ENCODE assay signal across 8 mouse cellular contexts in the genomic region with DNA sequence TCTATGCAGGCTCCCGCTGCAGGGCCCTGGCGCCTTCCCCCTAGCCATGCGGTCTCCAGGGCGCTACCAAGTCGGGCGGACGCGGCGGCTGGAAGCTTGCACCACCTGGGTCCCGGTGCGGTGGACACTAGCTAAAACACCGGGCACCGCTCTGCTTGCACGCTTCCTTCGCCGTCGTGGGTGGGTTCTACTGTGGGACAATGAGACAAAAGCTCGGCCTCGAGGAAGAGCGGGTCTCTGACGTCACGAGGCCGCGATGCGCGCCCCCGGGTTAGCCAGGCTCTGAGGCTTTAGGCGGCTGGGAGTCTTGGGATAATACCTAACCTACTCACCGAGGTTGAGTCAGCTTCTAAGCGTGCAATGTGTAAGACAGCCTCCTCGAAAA. TPM values are rescaled to one million over a fixed set of nuclear protein-coding genes. Genes with fewer than 3 reads are reported as not detected.
DNase-seq lines count a peak whose midpoint lies in the region; ATAC-seq and TF ChIP-seq lines count a peak whose summit lies in the region.

No protein-coding gene starts in this region.

- peak; percentile 78 for DNase-seq in kidney, adult 18-20 months
- DNase-seq in kidney, adult 11 months = no peak
- DNase-seq in embryo, embryonic 10.5 days (ENCODE audit: low spot score) = peak; percentile 86
- DNase-seq in kidney, postnatal 14 days = peak; percentile 80
- DNase-seq in natural killer cell, adult 2 months (ENCODE audit: low spot score in 2 of 2) = peak; percentile 50 to 52

- peak overlapping the region; percentile 82 for H3K4me3 ChIP-seq in heart, embryonic 12.5 days
- peak overlapping the region; percentile 86 for H3K4me3 ChIP-seq in liver, embryonic 12.5 days
- peak overlapping the region; percentile 90 for H3K4me3 ChIP-seq in testis, adult 2 months (ENCODE audit: control insufficient read depth, low read depth, low read length)

- peak; percentile 80 for ATAC-seq in heart, embryonic 12.5 days (ENCODE audit: insufficient number of reproducible peaks, low FRiP score)
- peak; percentile 60 for ATAC-seq in liver, embryonic 12.5 days

- no peaks in the 10 kb centered on the region for H3K27me3 ChIP-seq in heart, embryonic 12.5 days (replicated peaks)
- H3K27me3 ChIP-seq in liver, embryonic 12.5 days (replicated peaks) = no peaks in the 10 kb centered on the region
- no peaks in the 10 kb centered on the region for H3K27me3 ChIP-seq in testis, adult 2 months (ENCODE audit: control insufficient read depth, insufficient read depth, low read length)

- TF ChIP-seq POLR2A in testis, adult 2 months (IDR thresholded peaks at IDR 0.05; ENCODE audit: control insufficient read depth, low read depth, low read length) = no peak

- H3K36me3 ChIP-seq in heart, embryonic 12.5 days = no peaks in the 10 kb centered on the region
- H3K36me3 ChIP-seq in liver, embryonic 12.5 days = no peaks in the 10 kb centered on the region
- no peaks in the 10 kb centered on the region for H3K36me3 ChIP-seq in testis, adult 2 months (ENCODE audit: control insufficient read depth, insufficient read depth, low read length)

- H3K27ac ChIP-seq in heart, embryonic 12.5 days (ENCODE audit: poor library complexity, severe bottlenecking) = peak overlapping the region; percentile 98
- peak overlapping the region; percentile 95 for H3K27ac ChIP-seq in liver, embryonic 12.5 days
- peak overlapping the region; percentile 68 for H3K27ac ChIP-seq in testis, adult 2 months (ENCODE audit: control insufficient read depth, insufficient read depth, low read depth, low read length)

- no peak for TF ChIP-seq CTCF in testis, adult 2 months (IDR thresholded peaks at IDR 0.05; ENCODE audit: control insufficient read depth, insufficient read depth, insufficient replicate concordance, low read depth, low read length)

- peaks cover 17% of the 10 kb centered on the region for H3K4me1 ChIP-seq in heart, embryonic 12.5 days (replicated peaks)
- peaks cover 52% of the 10 kb centered on the region for H3K4me1 ChIP-seq in liver, embryonic 12.5 days
- peaks cover 6% of the 10 kb centered on the region for H3K4me1 ChIP-seq in testis, adult 2 months (ENCODE audit: control insufficient read depth, insufficient read depth, low read length)

- H3K9me3 ChIP-seq in heart, embryonic 12.5 days (replicated peaks) = no peaks in the 10 kb centered on the region
- no peaks in the 10 kb centered on the region for H3K9me3 ChIP-seq in liver, embryonic 12.5 days (replicated peaks)

- H3K9ac ChIP-seq in heart, embryonic 12.5 days = peak overlapping the region; percentile 90
- H3K9ac ChIP-seq in liver, embryonic 12.5 days = peak overlapping the region; percentile 93

- WGBS in heart, embryonic 12.5 days = under 1% methylated on average over 31 of the region's 31 CpGs
- under 1% methylated on average over 31 of the region's 31 CpGs for WGBS in liver, embryonic 12.5 days (ENCODE audit: insufficient replicate concordance)

- peak overlapping the region; percentile 84 for H3K4me2 ChIP-seq in heart, embryonic 12.5 days
- H3K4me2 ChIP-seq in liver, embryonic 12.5 days = peak overlapping the region; percentile 93

RNA-seq across cellular contexts. Expression of a gene that starts 0.6 kb away (rescaled TPM):
- 46.0 and 51.2 TPM in 2 replicates for polyA plus RNA-seq in heart, embryonic 12.5 days (2016; fragmentation: Nextera tagmentation; extraction: Ambion mirVana)
- polyA plus RNA-seq in liver, embryonic 12.5 days (2016; fragmentation: Nextera tagmentation; extraction: Ambion mirVana) = 49.4 and 50.1 TPM in 2 replicates
- 5.5 and 6.7 TPM in 2 replicates for polyA plus RNA-seq in testis, adult 2 months (2012; rRNA removed)

RNA-seq across cellular contexts. Expression of a gene that starts 16.0 kb away (rescaled TPM):
- 2.2 and 2.4 TPM in 2 replicates for polyA plus RNA-seq in heart, embryonic 12.5 days (2016; fragmentation: Nextera tagmentation; extraction: Ambion mirVana)
- polyA plus RNA-seq in liver, embryonic 12.5 days (2016; fragmentation: Nextera tagmentation; extraction: Ambion mirVana) = 1.7 and 2.8 TPM in 2 replicates
- 0.07 and 0.11 TPM in 2 replicates for polyA plus RNA-seq in testis, adult 2 months (2012; rRNA removed)

RNA-seq across cellular contexts. Expression of a gene that starts 51.0 kb away (rescaled TPM):
- 38.4 and 38.7 TPM in 2 replicates for polyA plus RNA-seq in heart, embryonic 12.5 days (2016; fragmentation: Nextera tagmentation; extraction: Ambion mirVana)
- 37.7 and 39.0 TPM in 2 replicates for polyA plus RNA-seq in liver, embryonic 12.5 days (2016; fragmentation: Nextera tagmentation; extraction: Ambion mirVana)
- 3.0 and 3.7 TPM in 2 replicates for polyA plus RNA-seq in testis, adult 2 months (2012; rRNA removed)
